Mouse (Mus musculus) liver, postnatal 0 days (tissue): Measurements from ENCODE around the gene Tiam1. TPM values are rescaled to one million over a fixed set of nuclear protein-coding genes. Genes with fewer than 3 reads are reported as not detected.

ENCODE experiments used
- ATAC-seq: fragments of 200-750 bp; cut with Nextera tagmentation; 2 replicates; pipeline ENCODE4 v1.8.0; 2017; ENCODE audit warnings: mild to moderate bottlenecking, moderate library complexity
- DNase-seq: peaks from one replicate; pipeline ENCODE4 v3.0.0-alpha.2; 2016
- H3K27ac ChIP-seq: fragments of 300-500 bp; sonication (generic); 2 replicates; pipeline ENCODE4 v1.5.1; 2014; ENCODE audit warnings: antibody characterized with exemption, moderate library complexity, mild to moderate bottlenecking, low read depth
- H3K27me3 ChIP-seq: fragments of 300-500 bp; sonication (generic); 2 replicates; pipeline ENCODE4 v1.6.1; 2014; ENCODE audit warnings: low read length, control low read depth, mixed read lengths; ENCODE audit not compliant: insufficient read depth
- H3K36me3 ChIP-seq: fragments of 300-500 bp; sonication (generic); replicated peaks from 2 replicates; pipeline ENCODE4 v1.6.1; 2014; ENCODE audit warnings: mild to moderate bottlenecking, control low read depth, low read length, moderate library complexity, mixed read lengths; ENCODE audit not compliant: insufficient read depth
- H3K4me1 ChIP-seq: fragments of 300-500 bp; sonication (generic); 2 replicates; pipeline ENCODE4 v1.6.1; 2014; ENCODE audit warnings: antibody characterized with exemption, mild to moderate bottlenecking, control low read depth; ENCODE audit not compliant: insufficient read depth
- H3K4me2 ChIP-seq: fragments of 300-500 bp; sonication (generic); 2 replicates; pipeline ENCODE4 v1.6.1; 2014; ENCODE audit warnings: low read depth, mild to moderate bottlenecking, low read length, moderate library complexity, mixed read lengths
- H3K4me3 ChIP-seq: fragments of 300-500 bp; sonication (generic); 2 replicates; pipeline ENCODE4 v1.5.1; 2014; ENCODE audit warnings: low read depth, low read length
- H3K9ac ChIP-seq: fragments of 300-500 bp; sonication (generic); replicated peaks from 2 replicates; pipeline ENCODE4 v1.6.1; 2014; ENCODE audit warnings: mild to moderate bottlenecking, moderate library complexity
- H3K9me3 ChIP-seq: fragments of 300-500 bp; sonication (generic); 2 replicates; pipeline ENCODE4 v1.6.1; 2016; ENCODE audit warnings: mild to moderate bottlenecking, control low read depth, low read length, mixed read lengths
- CTCF ChIP-seq: sonication (generic); IDR thresholded peaks from 2 replicates; pipeline ENCODE4 v1.5.1; 2016; ENCODE audit warnings: antibody characterized with exemption, low read depth
- EP300 ChIP-seq: IDR thresholded peaks from 2 replicates; pipeline ENCODE4 v1.6.1; 2016; ENCODE audit warnings: antibody characterized with exemption, low read depth, mild to moderate bottlenecking
- WGBS: fragments of 180-500 bp; shearing (Covaris S2); extraction: QIAGEN DNeasy Blood & Tissue Kit; methylation state at CpG from one replicate; pipeline ENCODE4 v1.1.7; 2014; ENCODE audit not compliant: insufficient replicate concordance; 5-methylcytosine and 5-hydroxymethylcytosine counted together
- polyA plus RNA-seq: library from polyadenylated mRNA; unstranded; fragments of >200 nt; fragmentation: Nextera tagmentation; extraction: Ambion mirVana; gene quantifications from 2 replicates; pipeline ENCODE4 v1.2.1, GENCODE M21; 2015

Gene Tiam1
- polyA plus RNA-seq, 1 experiment from 2014 or later: 3.2 TPM

GRCm38 (mm10) chr16:90046494-90047158 is 96.9 kb downstream of the Tiam1 start:
- no peak for ATAC-seq

DNA sequence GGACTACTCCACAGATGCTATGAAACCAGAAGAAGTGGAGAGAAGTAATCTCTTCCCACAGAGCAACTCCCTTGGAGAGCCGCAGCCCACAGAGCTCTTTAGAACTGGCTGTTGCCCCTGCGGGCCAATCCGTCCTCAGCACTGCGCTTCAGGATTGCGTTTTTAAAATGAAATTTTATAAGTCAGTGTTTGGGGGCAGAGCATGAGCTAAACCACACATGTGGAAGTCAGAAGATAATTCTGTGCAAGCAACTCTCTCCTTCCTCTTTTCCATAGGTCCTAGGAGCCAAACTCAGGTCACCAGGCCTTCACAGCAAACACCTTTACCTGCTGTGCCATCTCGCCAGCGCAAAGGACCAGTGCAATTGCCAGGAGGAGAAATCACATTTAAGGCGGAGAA is 98.0 kb downstream of the Tiam1 start:
- Histone ChIP-seq H3K9me3 (no peaks in the 10 kb centered on the region), H3K4me2 (no peak overlapping the region), H3K27ac (no peak overlapping the region), H3K4me3 (no peak overlapping the region), H3K9ac (no peak overlapping the region), H3K27me3 (no peaks in the 10 kb centered on the region), H3K36me3 (no peaks in the 10 kb centered on the region), H3K4me1 (peaks cover 18% of the 10 kb centered on the region)
- WGBS: 64% methylated on average over 8 of the region's 8 CpGs
- TF ChIP-seq CTCF (no peak), EP300 (no peak)
- DNase-seq (no peak), ATAC-seq (no peak)

More at GRCm38 (mm10) chr16:90046494-90047158, 96.9 kb downstream of the Tiam1 start:
- no peak overlapping the region for H3K4me2 ChIP-seq
- no peak for DNase-seq
- 72% methylated on average over 12 of the region's 12 CpGs for WGBS
- H3K4me1 ChIP-seq: peaks cover 18% of the 10 kb centered on the region
- no peak overlapping the region for H3K27ac ChIP-seq
- H3K4me3 ChIP-seq: no peak overlapping the region
- H3K27me3 ChIP-seq: no peaks in the 10 kb centered on the region
- H3K9ac ChIP-seq: no peak overlapping the region
- no peaks in the 10 kb centered on the region for H3K36me3 ChIP-seq
- TF ChIP-seq EP300 (no peak), CTCF (no peak)
- no peaks in the 10 kb centered on the region for H3K9me3 ChIP-seq

GRCm38 (mm10) chr16:90044004-90044754 is 99.4 kb downstream of the Tiam1 start:
- Histone ChIP-seq H3K36me3 (no peaks in the 10 kb centered on the region), H3K27ac (peak overlapping the region; percentile 75), H3K9me3 (no peaks in the 10 kb centered on the region), H3K4me3 (peak overlapping the region; percentile 33), H3K9ac (peak overlapping the region; percentile 44), H3K4me2 (peak overlapping the region; percentile 73), H3K4me1 (peaks cover 18% of the 10 kb centered on the region), H3K27me3 (no peaks in the 10 kb centered on the region)
- DNase-seq (peak; percentile 66), ATAC-seq (peak; percentile 88)
- TF ChIP-seq EP300 (peak; percentile 88), CTCF (no peak)
- WGBS: 26% methylated on average over 21 of the region's 21 CpGs

DNA sequence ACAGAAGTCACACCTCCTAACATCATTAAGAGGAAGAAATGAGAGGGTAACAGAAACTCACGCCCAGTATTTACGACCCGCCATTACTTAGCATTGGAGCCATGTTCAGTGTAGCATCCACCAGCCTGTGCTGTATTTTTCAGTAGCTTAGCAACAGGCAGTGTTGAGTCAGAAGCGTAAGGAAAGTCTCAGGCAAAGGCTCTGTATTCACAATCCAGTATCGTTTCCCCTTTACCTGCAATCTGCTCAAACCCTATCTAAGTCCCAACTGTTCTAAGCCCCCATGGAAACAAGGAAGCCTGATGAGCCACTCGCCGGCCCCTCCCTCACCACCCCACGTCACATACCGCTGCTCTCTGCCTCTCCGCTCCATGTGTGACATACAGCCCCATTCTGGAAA is 100.7 kb downstream of the Tiam1 start:
- H3K4me1 ChIP-seq: peaks cover 18% of the 10 kb centered on the region
- ATAC-seq: 0 out of 2 replicates have a peak, but pooled peaks have one; percentile 19
- no peaks in the 10 kb centered on the region for H3K27me3 ChIP-seq
- H3K36me3 ChIP-seq: no peaks in the 10 kb centered on the region
- no peak overlapping the region for H3K4me2 ChIP-seq
- no peak for DNase-seq
- no peak overlapping the region for H3K9ac ChIP-seq
- no peak for TF ChIP-seq EP300
- no peak for TF ChIP-seq CTCF
- no peak overlapping the region for H3K4me3 ChIP-seq
- no peak overlapping the region for H3K27ac ChIP-seq
- H3K9me3 ChIP-seq: no peaks in the 10 kb centered on the region
- 78% methylated on average over 10 of the region's 10 CpGs for WGBS

DNA sequence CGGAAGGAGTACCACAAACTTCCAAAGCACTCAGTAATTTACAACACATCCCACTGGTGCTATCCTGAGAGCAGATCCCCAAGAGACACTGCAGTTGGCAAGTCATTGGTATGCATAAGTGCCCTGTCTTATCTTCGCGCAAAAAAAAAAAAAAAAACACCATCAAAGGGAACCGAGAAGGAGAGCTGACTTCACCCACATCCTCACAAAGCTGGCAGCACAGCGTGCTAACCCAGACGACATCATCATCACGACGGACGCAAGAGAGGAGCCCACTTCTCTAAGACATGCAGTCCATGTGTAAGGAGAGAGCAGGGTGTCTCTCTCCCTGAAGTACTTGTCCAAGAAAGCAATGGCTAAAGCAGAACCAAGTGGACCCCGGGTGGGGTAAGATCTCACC is 101.2 kb downstream of the Tiam1 start:
- WGBS: 64% methylated on average over 10 of the region's 10 CpGs
- Histone ChIP-seq H3K9ac (no peak overlapping the region), H3K9me3 (no peaks in the 10 kb centered on the region), H3K36me3 (no peaks in the 10 kb centered on the region), H3K27ac (no peak overlapping the region), H3K27me3 (no peaks in the 10 kb centered on the region), H3K4me1 (peaks cover 18% of the 10 kb centered on the region), H3K4me3 (no peak overlapping the region), H3K4me2 (no peak overlapping the region)
- ATAC-seq: no peak
- DNase-seq: no peak
- TF ChIP-seq EP300: no peak
- no peak for TF ChIP-seq CTCF

- Histone ChIP-seq H3K4me3 (no peak overlapping the region), H3K9ac (no peak overlapping the region), H3K4me1 (peaks cover 18% of the 10 kb centered on the region), H3K4me2 (no peak overlapping the region), H3K27me3 (no peaks in the 10 kb centered on the region), H3K9me3 (no peaks in the 10 kb centered on the region), H3K27ac (no peak overlapping the region), H3K36me3 (no peaks in the 10 kb centered on the region)
- no peak for DNase-seq
- 39% methylated on average over 8 of the region's 8 CpGs for WGBS
- no peak for ATAC-seq
- TF ChIP-seq CTCF: no peak
- no peak for TF ChIP-seq EP300
Observed at GRCm38 (mm10) chr16:90040771-90041364, 102.7 kb downstream of the Tiam1 start.
